Mouse (Mus musculus) spleen, adult 2 months (tissue): ENCODE results near the gene Mpeg1.

Source experiments
- CTCF ChIP-seq: fragments of 200-500 bp; IDR thresholded peaks from 2 replicates; pipeline ENCODE4 v1.5.1; 2011; ENCODE audit warnings: mild to moderate bottlenecking, inconsistent platforms; ENCODE audit not compliant: insufficient read depth, insufficient read length, insufficient replicate concordance; ENCODE audit errors: extremely low read depth
- POLR2A ChIP-seq: fragments of 200-500 bp; IDR thresholded peaks from 2 replicates; pipeline ENCODE4 v1.6.1; 2011; ENCODE audit warnings: low read depth, low read length, inconsistent platforms

DNA sequence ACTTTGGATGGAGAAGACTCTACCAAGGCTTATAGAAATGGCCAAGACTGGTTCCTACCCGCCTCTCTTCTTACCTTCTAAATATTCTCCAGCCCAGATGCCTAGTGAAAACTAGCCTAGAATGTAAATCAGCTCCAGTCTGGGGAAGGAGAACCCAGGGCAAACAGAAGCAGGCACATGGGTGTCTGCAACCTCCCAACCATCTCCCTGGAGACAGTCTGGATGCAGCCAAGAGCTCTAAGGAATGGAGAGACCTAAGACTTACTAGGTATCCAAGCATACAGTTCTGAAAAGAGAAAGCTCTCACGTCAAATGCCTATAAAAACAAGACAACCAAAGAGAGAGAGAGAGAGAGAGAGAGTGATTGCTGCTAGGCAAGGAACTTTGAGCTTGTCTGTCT, 37.3 kb downstream of the Mpeg1 start:
- TF ChIP-seq CTCF (no peak), POLR2A (no peak)
